In the genomic region with DNA sequence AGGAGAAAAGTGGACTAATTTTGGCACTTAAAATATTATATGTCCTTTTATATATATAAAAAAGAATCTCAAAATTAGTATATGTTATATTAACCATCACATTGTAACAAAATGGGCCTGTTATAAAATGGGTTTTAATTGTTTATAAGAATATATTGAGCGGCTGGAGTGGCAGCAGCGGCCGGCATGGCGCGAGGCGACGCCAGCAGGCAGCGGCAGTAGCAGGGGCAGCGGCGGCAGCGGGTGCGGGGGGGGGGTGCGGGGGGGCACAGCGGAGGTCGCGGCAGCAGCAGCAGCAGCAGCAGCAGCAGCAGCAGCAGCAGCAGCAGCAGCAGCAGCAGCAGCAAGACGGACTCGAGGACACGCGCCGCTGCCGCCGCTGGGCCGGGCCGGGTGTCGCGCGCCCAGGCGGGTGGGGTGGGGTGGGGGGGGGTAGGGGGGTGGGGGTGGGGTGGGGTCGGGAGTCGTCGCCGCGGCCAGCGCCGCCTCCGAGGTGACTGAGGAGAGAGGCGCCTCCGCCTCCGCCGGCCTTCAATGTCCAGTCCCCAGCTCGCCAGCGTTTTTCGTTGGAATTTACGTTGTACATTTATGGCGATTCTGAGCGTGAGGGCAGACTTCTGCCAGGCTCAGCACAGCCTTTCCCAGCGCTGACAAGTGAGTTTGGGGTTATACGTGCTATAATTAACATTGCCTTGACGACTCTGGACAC, we compare ENCODE assay signal across 8 mouse cellular contexts. TPM values are rescaled to one million over a fixed set of nuclear protein-coding genes. Genes with fewer than 3 reads are reported as not detected.
DNase-seq lines count a peak whose midpoint lies in the region; ATAC-seq lines count a peak whose summit lies in the region.

No protein-coding gene starts in this region.

- no peak for DNase-seq in heart, postnatal 36 days
- DNase-seq in adrenal gland, postnatal 10 days, result peak; percentile 23
- peak; percentile 20 to 30 for DNase-seq in kidney, postnatal 4 days
- no peak for DNase-seq in c-Kit-positive CD71-positive TER-119-positive erythroid progenitor cells, embryonic 14.5 days (ENCODE audit: low spot score)
- no peak for DNase-seq in cerebellum, adult 8-10 months

- no peak overlapping the region for H3K27ac ChIP-seq in heart, embryonic 11.5 days (ENCODE audit: low read depth, low read length)
- H3K27ac ChIP-seq in forebrain, embryonic 13.5 days, result no peak overlapping the region
- H3K27ac ChIP-seq in neural tube, embryonic 13.5 days (replicated peaks), result no peak overlapping the region

- ATAC-seq in heart, embryonic 11.5 days (replicated peaks; ENCODE audit: insufficient number of reproducible peaks, low FRiP score, low TSS enrichment), result no peak; the same call in 1 of the 2 replicates
- peak; percentile 82 for ATAC-seq in forebrain, embryonic 13.5 days
- peak; percentile 89 for ATAC-seq in neural tube, embryonic 13.5 days (ENCODE audit: low read depth)

- intact Hi-C loops in heart, postnatal 36 days (cut with DNase I), result no loop called here

- H3K9me3 ChIP-seq in heart, embryonic 11.5 days (replicated peaks; ENCODE audit: control insufficient read depth, low read length), result no peaks in the 10 kb centered on the region
- no peaks in the 10 kb centered on the region for H3K9me3 ChIP-seq in forebrain, embryonic 13.5 days (replicated peaks)
- H3K9me3 ChIP-seq in neural tube, embryonic 13.5 days, result no peaks in the 10 kb centered on the region

- H3K27me3 ChIP-seq in heart, embryonic 11.5 days (ENCODE audit: control insufficient read depth, insufficient read depth, low read length), result 0 out of 2 replicates have a peak, but pooled peaks cover 3% of the 10 kb centered on the region
- no peaks in the 10 kb centered on the region for H3K27me3 ChIP-seq in forebrain, embryonic 13.5 days
- no peaks in the 10 kb centered on the region for H3K27me3 ChIP-seq in neural tube, embryonic 13.5 days

- WGBS in heart, embryonic 11.5 days (ENCODE audit: insufficient replicate concordance), result under 1% methylated on average over 28 of the region's 50 CpGs
- under 1% methylated on average over 30 of the region's 50 CpGs for WGBS in forebrain, embryonic 13.5 days
- WGBS in neural tube, embryonic 13.5 days, result 0% methylated on average over 28 of the region's 50 CpGs

- H3K4me3 ChIP-seq in heart, embryonic 11.5 days (ENCODE audit: low read depth, low read length), result peak overlapping the region; percentile 49
- peak overlapping the region; percentile 46 for H3K4me3 ChIP-seq in forebrain, embryonic 13.5 days
- peak overlapping the region; percentile 47 for H3K4me3 ChIP-seq in neural tube, embryonic 13.5 days

- H3K4me2 ChIP-seq in heart, embryonic 11.5 days, result peak overlapping the region; percentile 67
- H3K4me2 ChIP-seq in forebrain, embryonic 13.5 days, result peak overlapping the region; percentile 68
- H3K4me2 ChIP-seq in neural tube, embryonic 13.5 days, result peak overlapping the region; percentile 59

- no peaks in the 10 kb centered on the region for H3K36me3 ChIP-seq in heart, embryonic 11.5 days (ENCODE audit: control insufficient read depth, insufficient read depth, low read length)
- no peaks in the 10 kb centered on the region for H3K36me3 ChIP-seq in forebrain, embryonic 13.5 days (ENCODE audit: poor library complexity, severe bottlenecking)
- H3K36me3 ChIP-seq in neural tube, embryonic 13.5 days, result no peaks in the 10 kb centered on the region

- no peaks in the 10 kb centered on the region for H3K4me1 ChIP-seq in heart, embryonic 11.5 days (ENCODE audit: control insufficient read depth, insufficient read depth, low read length)
- H3K4me1 ChIP-seq in forebrain, embryonic 13.5 days, result no peaks in the 10 kb centered on the region
- H3K4me1 ChIP-seq in neural tube, embryonic 13.5 days (replicated peaks), result no peaks in the 10 kb centered on the region

- no peak overlapping the region for H3K9ac ChIP-seq in heart, embryonic 11.5 days (ENCODE audit: low read depth, low read length)
- H3K9ac ChIP-seq in forebrain, embryonic 13.5 days, result peak overlapping the region; percentile 60
- peak overlapping the region; percentile 71 for H3K9ac ChIP-seq in neural tube, embryonic 13.5 days

RNA-seq across cellular contexts. Expression of a gene that starts 26.9 kb away (rescaled TPM):
- polyA plus RNA-seq in heart, embryonic 11.5 days (2014; fragmentation: Nextera tagmentation; extraction: Ambion mirVana), result not detected in 2 replicates
- total RNA-seq in heart, postnatal 36 days (2021), result not detected
- not detected for total RNA-seq in adrenal gland, postnatal 10 days (2021)
- not detected in 2 replicates for polyA plus RNA-seq in forebrain, embryonic 13.5 days (2015; fragmentation: Nextera tagmentation; extraction: Ambion mirVana)
- polyA plus RNA-seq in neural tube, embryonic 13.5 days (2015; fragmentation: Nextera tagmentation; extraction: Ambion mirVana), result not detected in 2 replicates

Comparison
In these comparisons a context has a peak if more than half of its experiments do, and no peak if none do; other contexts are left out.
1. DNase-seq: peak in adrenal gland, postnatal 10 days (single experiment) and kidney, postnatal 4 days (2 of 2); none in heart, postnatal 36 days (0 of 2), c-Kit-positive CD71-positive TER-119-positive erythroid progenitor cells, embryonic 14.5 days (single experiment) and cerebellum, adult 8-10 months (single experiment).
2. Peak in every context shown above with its lines, with median percentiles within 50 percentile points of each other: H3K4me2 ChIP-seq and H3K4me3 ChIP-seq.